Mouse (Mus musculus) olfactory bulb, adult 2 months (tissue): ENCODE measurements at regions not wholly inside any gene's neighbourhood (a gene's known extent, or its start where the extent isn't known, plus 50 kb on each side); places are given as distances from the start of the nearest gene placed in this dataset.

ENCODE experiments used
- CTCF ChIP-seq: fragments of 200-500 bp; IDR thresholded peaks from 2 replicates; pipeline ENCODE4 v1.5.1; 2012; ENCODE audit warnings: low read depth, mild to moderate bottlenecking, low read length, moderate library complexity; ENCODE audit not compliant: insufficient read depth
- POLR2A ChIP-seq: fragments of 200-500 bp; IDR thresholded peaks from 2 replicates; pipeline ENCODE4 v1.6.1; 2012; ENCODE audit warnings: mild to moderate bottlenecking, low read depth, low read length, moderate library complexity; ENCODE audit not compliant: insufficient read depth

- TF ChIP-seq CTCF (no peak), POLR2A (no peak)
Measured at GRCm38 (mm10) chr4:33581180-33581591, 271.1 kb downstream of the Rngtt start.
